Mouse (Mus musculus) spleen, adult 2 months (tissue): ENCODE results near the gene Ncf4.

Experiments
- CTCF ChIP-seq: fragments of 200-500 bp; IDR thresholded peaks from 2 replicates; pipeline ENCODE4 v1.5.1; 2011; ENCODE audit warnings: mild to moderate bottlenecking, inconsistent platforms; ENCODE audit not compliant: insufficient read depth, insufficient read length, insufficient replicate concordance; ENCODE audit errors: extremely low read depth
- POLR2A ChIP-seq: fragments of 200-500 bp; IDR thresholded peaks from 2 replicates; pipeline ENCODE4 v1.6.1; 2011; ENCODE audit warnings: low read depth, low read length, inconsistent platforms

DNA sequence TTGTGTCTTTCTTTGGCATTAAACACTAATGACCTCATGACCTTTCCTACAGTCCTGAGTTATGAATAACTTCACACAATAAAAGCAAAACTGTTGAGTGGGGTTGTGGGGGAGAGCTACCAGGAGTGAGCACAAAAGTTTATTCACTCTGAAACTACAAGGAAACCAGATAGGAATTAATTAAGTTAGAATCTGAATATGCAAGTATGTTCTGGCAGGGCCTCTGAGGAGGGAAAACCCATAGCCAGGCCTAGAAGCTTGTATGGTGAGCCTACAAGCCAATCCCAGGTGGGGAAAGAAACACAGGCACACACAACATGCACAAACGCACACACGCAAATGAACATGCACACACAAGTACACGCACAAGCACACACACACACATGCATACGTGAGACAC is 58.1 kb downstream of the Ncf4 start:
- TF ChIP-seq CTCF (no peak), POLR2A (no peak)
